Mouse (Mus musculus) mouse embryonic stem cell (cell line): ENCODE measurements around the gene Eef2.

Experiments used
- in situ Hi-C, 2 experiments: fragments of 300-500 bp; cut with MboI; formaldehyde crosslinking; loops; 1 replicate in 1 of 2; 3 replicates in 1 of 2; pipeline ENCODE4 v1.14.3; 2019 to 2020; ENCODE audit warnings: low sequenced_read_pairs in 2 of 2, low pct_unique_long_range_greater_than_20kb in 1 of 2, mixed read lengths in 1 of 2; ENCODE audit not compliant: unreplicated experiment in 1 of 2

The Eef2 gene

GRCm38 (mm10) chr10:81176466-81177271, at the start of gene Eef2:
Gene Eef2, plus strand, starts transcription at chr10:81176631.
- in situ Hi-C loops = loop anchor here in 1 of 2 experiments (10.0 kb wide), 1 partner anchor 152 kb away; the partner anchor contains the start of gene Diras1

- in situ Hi-C loops = no loop called here
Observed at GRCm38 (mm10) chr10:81134181-81134587, 42.2 kb upstream of the Eef2 start.

GRCm38 (mm10) chr10:81134966-81135681, 41.3 kb upstream of the Eef2 start, which contains the start of gene Zbtb7a:
Gene Zbtb7a, plus strand, starts transcription at chr10:81135220.
- in situ Hi-C loops = no loop called here

DNA sequence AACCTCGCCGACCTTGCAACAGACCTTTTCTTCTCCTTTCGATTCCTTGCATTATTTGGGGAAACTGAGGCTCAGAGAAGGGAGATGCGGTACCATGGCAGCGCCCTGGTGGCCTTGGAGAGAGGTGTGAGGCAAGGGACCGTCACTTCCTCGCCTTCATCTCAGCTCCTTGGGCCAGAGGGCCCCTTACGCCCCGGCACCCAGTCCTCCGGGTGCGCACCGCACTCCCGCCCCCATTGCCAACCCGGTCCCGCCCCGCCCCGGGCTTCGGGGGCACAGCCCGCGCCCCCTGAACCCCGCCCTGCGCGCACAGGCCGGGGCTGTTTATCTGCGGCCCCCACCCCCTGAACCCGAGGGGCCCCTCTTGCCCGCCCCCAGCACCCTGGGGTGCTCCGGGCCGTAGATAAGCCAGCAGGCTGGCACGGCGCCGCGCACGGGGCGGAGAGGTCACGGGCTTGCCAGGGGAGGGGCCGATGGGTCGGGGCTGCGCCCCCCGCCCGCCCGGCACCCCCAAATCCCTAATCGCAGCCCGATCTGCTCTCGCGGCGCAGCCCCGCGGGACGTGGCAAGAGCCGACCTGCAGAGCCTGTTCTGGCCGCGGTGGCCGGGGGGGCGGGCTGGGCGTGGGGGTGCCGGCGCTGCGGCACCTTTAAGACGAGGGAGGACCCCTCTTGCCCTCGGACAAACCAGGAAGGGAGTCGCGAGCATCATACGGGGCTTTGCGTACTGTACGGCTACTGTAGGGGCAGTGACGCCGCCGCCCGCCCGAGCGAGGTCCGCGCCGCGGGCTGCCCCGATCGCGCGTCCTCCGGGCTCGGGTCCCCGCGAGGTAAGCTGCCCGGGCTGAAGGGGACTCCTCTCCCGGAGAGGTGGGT, 40.4 kb upstream of the Eef2 start:
- in situ Hi-C loops = no loop called here

- in situ Hi-C loops = no loop called here
Observed at GRCm38 (mm10) chr10:81136706-81137231, 39.7 kb upstream of the Eef2 start.

- in situ Hi-C loops = no loop called here
Observed at GRCm38 (mm10) chr10:81137252-81138130, 38.9 kb upstream of the Eef2 start.

DNA sequence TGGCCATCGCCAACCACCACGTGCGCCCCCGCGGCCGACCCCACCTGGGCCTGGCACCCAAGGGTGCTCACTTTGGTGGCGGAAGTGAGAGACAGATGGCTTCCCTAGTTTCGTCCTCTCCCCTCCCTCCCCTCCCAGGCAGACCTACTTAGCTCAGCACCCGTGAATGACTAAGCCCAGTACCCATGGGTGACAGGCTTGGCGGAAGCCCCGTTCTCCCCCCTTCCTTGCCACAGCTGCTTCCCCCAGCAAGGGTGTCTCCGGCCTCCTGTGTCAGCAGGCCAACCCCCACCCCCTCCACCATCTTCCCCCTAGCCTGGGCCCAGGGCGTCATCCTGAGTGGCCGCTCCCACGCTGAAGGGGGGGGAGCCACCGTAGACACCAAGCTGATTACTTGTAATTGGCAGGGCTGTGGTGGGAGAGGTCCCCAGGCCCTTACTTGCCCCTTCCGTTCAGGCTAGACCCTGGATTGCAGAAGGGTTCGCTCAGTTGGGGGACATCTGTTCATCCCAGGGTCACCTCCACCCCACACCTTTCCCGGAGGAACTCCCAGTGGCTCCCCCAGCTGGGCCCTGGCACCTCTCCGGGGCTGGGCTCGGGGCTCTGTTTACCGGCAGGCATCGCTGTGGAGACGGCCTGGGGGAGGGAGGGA, 38.2 kb upstream of the Eef2 start:
- in situ Hi-C loops = no loop called here

DNA sequence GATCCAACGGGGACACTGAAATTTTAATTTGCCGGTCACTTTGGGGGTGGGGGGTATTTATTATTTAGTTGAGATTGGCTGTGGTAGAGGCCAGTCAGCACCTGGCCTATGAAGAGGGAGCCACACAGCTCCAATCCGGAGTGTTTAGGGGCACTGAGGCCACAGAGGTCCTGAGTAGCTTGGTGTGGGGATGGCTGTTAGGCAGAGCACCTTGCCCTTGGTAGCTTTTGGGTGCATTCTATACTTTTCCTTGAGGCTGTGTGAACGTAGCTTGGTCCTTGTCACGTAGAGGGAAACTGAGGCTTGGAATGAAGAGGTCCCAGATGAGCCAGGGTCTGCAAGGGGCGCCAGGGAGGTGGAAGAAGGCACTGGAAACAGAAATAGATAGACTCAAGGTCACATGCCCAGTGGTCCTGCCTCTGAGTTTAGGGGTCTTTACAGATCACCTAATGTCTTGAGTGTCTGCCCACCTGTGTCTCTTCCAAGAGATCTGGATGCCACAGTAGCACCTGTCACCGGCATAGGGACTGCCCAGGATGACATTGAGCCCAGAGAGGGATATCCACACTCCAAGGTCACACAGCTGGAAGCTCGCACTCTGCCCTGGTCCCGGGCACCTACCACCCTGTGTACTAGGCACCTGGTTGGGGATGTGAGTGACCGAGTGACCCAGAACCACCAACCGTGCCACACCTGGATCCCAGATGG, 37.5 kb upstream of the Eef2 start:
- in situ Hi-C loops = no loop called here

DNA sequence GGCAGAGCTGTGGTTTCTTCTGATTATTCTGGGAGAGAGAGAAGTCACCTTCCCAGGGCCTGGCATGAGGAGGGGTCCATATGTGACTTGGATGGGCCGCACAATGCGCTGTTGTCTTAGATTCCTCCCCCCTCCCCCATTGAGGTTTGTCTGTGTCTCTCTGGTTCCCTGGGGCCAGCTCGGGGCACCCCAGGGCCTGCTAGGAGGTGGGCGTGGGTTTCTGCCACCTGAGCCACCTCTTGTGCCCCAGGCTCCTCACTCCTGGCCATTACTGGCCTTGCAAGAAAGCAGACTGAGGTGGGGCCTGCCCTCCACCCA, 36.9 kb upstream of the Eef2 start:
- in situ Hi-C loops = no loop called here

- in situ Hi-C loops = no loop called here
Observed at GRCm38 (mm10) chr10:81140005-81140404, 36.4 kb upstream of the Eef2 start.

- in situ Hi-C loops = no loop called here
Observed at GRCm38 (mm10) chr10:81140717-81141454, 35.5 kb upstream of the Eef2 start.

- in situ Hi-C loops = no loop called here
Observed at GRCm38 (mm10) chr10:81141455-81142210, 34.8 kb upstream of the Eef2 start.

DNA sequence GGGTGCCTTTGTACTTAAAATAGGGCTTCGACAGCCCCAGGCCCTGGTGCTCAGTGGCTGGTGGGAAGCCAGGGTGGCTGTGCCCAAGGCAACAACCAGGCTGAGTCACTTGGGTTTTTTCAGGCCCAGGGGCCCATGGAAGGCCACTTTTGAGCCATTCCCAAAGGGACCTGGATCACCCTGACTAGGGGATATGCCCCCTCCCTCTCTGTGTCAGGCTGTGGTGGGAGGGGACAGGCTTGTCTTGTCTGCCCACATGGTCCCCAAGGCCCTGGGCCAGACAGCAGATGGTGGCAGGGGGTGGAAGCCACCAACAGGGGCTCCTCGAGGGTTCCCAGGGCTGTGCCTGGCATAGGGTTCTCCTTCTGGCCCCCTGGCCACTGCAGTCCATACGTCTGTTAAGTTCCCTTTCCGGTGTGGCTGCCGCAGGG, 33.9 kb upstream of the Eef2 start:
- in situ Hi-C loops = no loop called here

DNA sequence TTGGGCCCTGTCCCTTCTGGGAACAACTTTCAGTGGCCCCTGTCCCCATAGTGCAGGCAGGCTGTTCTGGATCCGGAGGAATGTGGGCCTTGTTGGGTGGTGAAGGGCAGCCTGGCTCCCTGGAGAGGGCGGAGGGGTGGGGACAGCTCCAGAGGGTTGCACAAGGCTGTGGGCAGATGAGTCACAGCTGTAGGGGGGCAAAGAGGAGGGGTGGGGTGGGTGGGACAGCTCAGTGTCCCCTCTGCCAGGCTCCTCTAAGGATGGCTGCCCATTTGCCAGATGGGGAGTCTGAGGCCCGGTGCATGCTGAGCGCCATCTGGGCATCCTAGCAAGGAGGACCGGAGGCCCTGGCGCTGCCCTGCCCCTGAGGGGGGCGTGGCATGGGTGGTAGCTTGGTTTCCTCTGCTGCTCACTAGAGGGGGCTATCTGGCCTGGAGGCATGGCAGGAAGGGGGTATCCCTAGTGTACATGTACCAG, 33.2 kb upstream of the Eef2 start:
- in situ Hi-C loops = no loop called here

DNA sequence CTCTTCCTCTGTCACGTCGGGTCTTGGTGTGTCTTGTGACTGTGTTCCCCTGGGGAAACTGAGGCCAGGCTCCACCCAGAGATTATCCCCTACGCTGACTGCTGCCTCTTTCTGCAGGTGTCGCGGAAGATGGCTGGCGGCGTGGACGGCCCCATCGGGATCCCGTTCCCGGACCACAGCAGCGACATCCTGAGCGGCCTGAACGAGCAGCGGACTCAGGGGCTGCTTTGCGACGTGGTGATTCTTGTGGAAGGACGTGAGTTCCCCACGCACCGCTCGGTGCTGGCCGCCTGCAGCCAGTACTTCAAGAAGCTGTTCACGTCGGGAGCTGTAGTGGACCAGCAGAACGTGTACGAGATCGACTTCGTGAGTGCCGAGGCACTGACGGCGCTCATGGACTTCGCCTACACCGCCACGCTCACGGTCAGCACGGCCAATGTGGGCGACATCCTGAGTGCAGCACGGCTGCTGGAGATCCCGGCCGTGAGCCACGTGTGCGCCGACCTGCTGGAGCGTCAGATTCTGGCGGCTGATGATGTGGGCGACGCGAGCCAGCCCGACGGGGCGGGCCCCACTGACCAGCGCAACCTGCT, 32.5 kb upstream of the Eef2 start:
- in situ Hi-C loops = no loop called here
